Mouse (Mus musculus): ENCODE measurements around the gene Triobp.

DNA sequence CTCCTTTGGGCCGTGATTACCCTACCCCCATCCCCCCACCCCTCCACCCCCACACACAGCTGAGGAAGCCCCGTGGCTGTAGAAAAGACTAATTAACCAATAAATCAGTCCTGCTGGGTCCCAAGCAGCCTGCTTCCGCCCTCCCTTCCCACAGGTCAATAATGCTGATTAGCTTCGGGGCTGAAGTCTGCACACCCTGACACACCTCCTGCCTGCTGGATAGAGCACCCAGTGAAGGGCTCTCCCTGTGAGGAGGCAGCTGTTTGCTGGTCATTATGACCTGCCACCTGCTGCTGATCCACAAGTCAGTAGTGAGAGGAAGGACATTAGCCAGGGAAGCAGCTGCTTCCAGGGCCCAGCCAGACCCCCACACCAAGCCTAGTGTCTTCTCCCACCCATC lies 97.3 kb downstream of the Triobp start:
- TF ChIP-seq CTCF (conservative IDR thresholded peaks at IDR 0.05; ENCODE audit: insufficient read depth, insufficient read length, low read depth, low read length) (no peak), POLR2A (IDR thresholded peaks at IDR 0.05; ENCODE audit: low read depth, low read length) (no peak)

Data from kidney, adult 2 months (tissue).